Mouse (Mus musculus) hindbrain, embryonic 16.5 days (tissue): Measurements from ENCODE around the gene Actl7b. TPM values are rescaled to one million over a fixed set of nuclear protein-coding genes. Genes with fewer than 3 reads are reported as not detected.

Experiments used
- ATAC-seq: fragments of 200-750 bp; cut with Nextera tagmentation; 2 replicates; pipeline ENCODE4 v1.8.0; 2017; ENCODE audit warnings: moderate TSS enrichment, moderate library complexity
- H3K27ac ChIP-seq: fragments of 300-500 bp; sonication (generic); 2 replicates; pipeline ENCODE4 v1.5.1; 2014; ENCODE audit warnings: low read depth, mild to moderate bottlenecking, control low read depth, low read length, moderate library complexity
- H3K27me3 ChIP-seq: fragments of 300-500 bp; sonication (generic); replicated peaks from 2 replicates; pipeline ENCODE4 v1.6.1; 2014; ENCODE audit warnings: low read length; ENCODE audit not compliant: control insufficient read depth, insufficient read depth
- H3K36me3 ChIP-seq: fragments of 300-500 bp; sonication (generic); 2 replicates; pipeline ENCODE4 v1.6.1; 2014; ENCODE audit warnings: mild to moderate bottlenecking, low read length, moderate library complexity, mixed read lengths; ENCODE audit not compliant: control insufficient read depth, insufficient read depth
- H3K4me1 ChIP-seq: fragments of 300-500 bp; sonication (generic); 2 replicates; pipeline ENCODE4 v1.6.1; 2014; ENCODE audit warnings: low read depth, low read length; ENCODE audit not compliant: control insufficient read depth, insufficient read depth
- H3K4me2 ChIP-seq: fragments of 300-500 bp; sonication (generic); 2 replicates; pipeline ENCODE4 v1.6.1; 2014; ENCODE audit warnings: mild to moderate bottlenecking, low read length, control low read depth, moderate library complexity
- H3K4me3 ChIP-seq: fragments of 300-500 bp; sonication (generic); 2 replicates; pipeline ENCODE4 v1.5.1; 2014; ENCODE audit warnings: mild to moderate bottlenecking, low read length, control low read depth, moderate library complexity
- H3K9ac ChIP-seq: fragments of 300-500 bp; sonication (generic); 2 replicates; pipeline ENCODE4 v1.6.1; 2014; ENCODE audit warnings: low read depth, mild to moderate bottlenecking, control low read depth, low read length, moderate library complexity
- H3K9me3 ChIP-seq: fragments of 300-500 bp; sonication (generic); 2 replicates; pipeline ENCODE4 v1.6.1; 2014; ENCODE audit warnings: mild to moderate bottlenecking, low read length, moderate library complexity; ENCODE audit not compliant: control insufficient read depth
- WGBS: fragments of 180-500 bp; shearing (Covaris S2); extraction: QIAGEN DNeasy Blood & Tissue Kit; methylation state at CpG from one replicate; pipeline ENCODE4 v1.1.7; 2014; 5-methylcytosine and 5-hydroxymethylcytosine counted together
- polyA plus RNA-seq: library from polyadenylated mRNA; unstranded; fragments of >200 nt; fragmentation: Nextera tagmentation; extraction: Ambion mirVana; gene quantifications from 2 replicates; pipeline ENCODE4 v1.2.1, GENCODE M21; 2015

Actl7b gene
- polyA plus RNA-seq, 1 experiment from 2014 or later: not detected

DNA sequence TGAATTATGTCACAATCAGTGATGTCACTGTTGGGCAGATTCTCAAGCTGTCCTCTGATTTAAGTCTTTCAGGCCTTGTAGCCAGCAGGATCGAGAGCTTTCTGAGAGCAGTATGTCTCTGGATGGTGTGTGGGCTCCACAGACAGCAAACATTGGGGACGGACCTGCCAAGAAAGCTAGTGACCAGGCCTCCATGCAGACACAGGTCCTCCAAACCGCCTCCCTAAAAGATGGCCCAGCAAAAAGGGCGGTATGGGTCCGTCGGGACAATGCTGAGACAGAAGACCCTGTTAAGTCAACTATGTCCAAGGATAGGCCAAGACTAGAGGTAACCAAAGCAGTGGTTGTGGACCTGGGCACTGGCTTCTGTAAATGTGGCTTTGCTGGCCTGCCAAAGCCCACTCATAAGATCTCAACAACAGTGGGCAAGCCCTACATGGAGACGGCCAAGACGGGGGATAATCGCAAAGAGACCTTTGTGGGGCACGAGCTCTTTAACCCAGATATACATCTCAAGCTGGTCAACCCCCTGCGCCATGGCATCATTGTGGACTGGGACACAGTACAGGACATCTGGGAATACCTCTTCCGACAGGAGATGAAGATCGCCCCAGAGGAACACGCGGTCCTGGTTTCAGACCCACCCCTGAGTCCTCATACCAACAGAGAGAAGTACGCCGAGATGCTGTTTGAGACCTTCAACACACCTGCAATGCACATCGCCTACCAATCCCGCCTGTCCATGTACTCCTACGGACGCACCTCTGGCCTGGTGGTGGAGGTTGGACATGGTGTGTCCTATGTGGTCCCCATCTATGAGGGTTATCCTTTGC lies 2.3 kb upstream of the Actl7b start, which contains the start of gene Actl7a:
TSS of gene Actl7a (plus strand) at position 51 of the 833 bp plus-strand sequence.
- H3K4me3 ChIP-seq: no peak within 1 kb of the TSS
- no peak within 1 kb of the TSS for H3K27ac ChIP-seq
- no peak for ATAC-seq
- H3K36me3 ChIP-seq: peaks cover 12% of the 10 kb centered on the region
- no peaks in the 10 kb centered on the region for H3K27me3 ChIP-seq
- H3K4me2 ChIP-seq: no peak within 1 kb of the TSS
- no peaks in the 10 kb centered on the region for H3K4me1 ChIP-seq
- H3K9ac ChIP-seq: no peak within 1 kb of the TSS
- 95% methylated on average over 21 of the region's 21 CpGs for WGBS
- no peaks in the 10 kb centered on the region for H3K9me3 ChIP-seq

DNA sequence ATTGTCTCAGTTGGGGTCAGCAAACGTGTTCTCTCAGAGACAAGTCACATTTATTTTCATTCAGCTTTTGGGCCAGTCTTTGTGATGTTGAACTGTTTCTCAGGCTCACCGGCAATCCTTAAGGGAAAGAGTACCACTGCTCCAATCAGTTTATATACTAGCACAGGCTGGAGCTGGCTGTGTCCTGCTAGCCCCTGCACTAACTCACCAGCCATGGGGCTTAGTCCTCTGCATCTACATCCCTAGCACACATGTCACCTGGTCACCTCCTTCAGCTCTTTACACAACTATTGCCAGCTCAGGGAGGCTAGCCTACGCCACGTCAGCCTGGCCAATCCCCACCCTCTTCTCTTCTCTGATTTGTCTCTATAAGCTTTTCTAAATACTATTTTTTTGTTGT lies 1.5 kb upstream of the Actl7b start:
- no peaks in the 10 kb centered on the region for H3K4me1 ChIP-seq
- WGBS: 88% methylated on average over 4 of the region's 4 CpGs
- no peak for ATAC-seq
- H3K9me3 ChIP-seq: no peaks in the 10 kb centered on the region
- H3K27me3 ChIP-seq: no peaks in the 10 kb centered on the region
- no peak overlapping the region for H3K27ac ChIP-seq
- no peak overlapping the region for H3K4me3 ChIP-seq
- peaks cover 12% of the 10 kb centered on the region for H3K36me3 ChIP-seq
- H3K9ac ChIP-seq: no peak overlapping the region
- H3K4me2 ChIP-seq: no peak overlapping the region

DNA sequence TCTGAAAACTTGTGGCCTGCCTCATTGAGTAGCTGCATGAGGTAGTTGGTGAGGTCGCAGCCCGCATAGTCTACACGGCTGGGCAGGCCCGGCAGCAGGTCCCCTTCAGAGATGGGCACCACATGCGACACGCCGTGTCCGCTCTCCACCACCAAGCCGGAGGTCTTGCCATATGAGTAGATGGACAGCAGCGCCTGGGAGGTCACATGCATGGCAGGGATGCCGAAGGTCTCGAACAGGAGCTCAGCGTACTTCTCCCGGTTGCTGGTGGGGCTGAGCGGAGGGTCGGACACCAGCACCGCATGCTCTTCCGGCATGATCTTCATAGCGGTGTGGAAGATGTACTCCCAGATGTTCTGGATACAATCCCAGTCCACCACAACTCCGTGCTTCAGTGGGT lies 632 bp downstream of the Actl7b start:
- Histone ChIP-seq H3K4me1 (no peaks in the 10 kb centered on the region), H3K4me3 (no peak overlapping the region), H3K9ac (no peak overlapping the region), H3K27ac (no peak overlapping the region), H3K4me2 (no peak overlapping the region), H3K9me3 (no peaks in the 10 kb centered on the region), H3K36me3 (peaks cover 10% of the 10 kb centered on the region), H3K27me3 (no peaks in the 10 kb centered on the region)
- no peak for ATAC-seq
- WGBS: 95% methylated on average over 20 of the region's 20 CpGs

DNA sequence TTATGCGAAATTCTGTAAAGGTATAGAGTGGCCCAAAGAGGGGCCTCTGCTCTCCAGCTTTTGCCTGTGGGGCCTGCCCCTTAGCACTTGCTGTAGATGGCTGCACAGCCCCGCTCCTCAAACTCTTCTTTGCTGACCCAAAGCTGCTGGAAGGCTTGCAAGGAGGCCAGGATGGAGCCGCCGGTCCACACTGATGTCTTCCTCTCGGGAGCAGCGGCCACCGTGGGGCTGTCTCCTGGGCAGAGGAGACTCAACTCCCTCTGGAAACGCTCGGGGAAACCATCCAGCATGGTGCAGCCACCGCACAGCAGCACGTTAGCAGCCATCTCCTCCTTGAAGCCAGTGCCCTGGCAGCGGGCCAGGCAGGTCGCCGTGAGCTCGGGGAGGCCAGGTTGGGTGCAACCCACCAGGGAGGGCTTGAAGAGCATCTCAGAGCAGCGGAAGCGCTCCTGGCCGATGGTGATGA lies 1.2 kb downstream of the Actl7b start, which contains the start of gene Gm26657:
TSS of gene Gm26657 (plus strand) at position 51 of the 466 bp plus-strand sequence.
- Histone ChIP-seq H3K9ac (no peak within 1 kb of the TSS), H3K9me3 (no peaks in the 10 kb centered on the region), H3K27me3 (no peaks in the 10 kb centered on the region), H3K4me2 (no peak within 1 kb of the TSS), H3K4me1 (no peaks in the 10 kb centered on the region), H3K36me3 (peaks cover 7% of the 10 kb centered on the region), H3K27ac (no peak within 1 kb of the TSS), H3K4me3 (no peak within 1 kb of the TSS)
- WGBS: 82% methylated on average over 18 of the region's 18 CpGs
- no peak for ATAC-seq

DNA sequence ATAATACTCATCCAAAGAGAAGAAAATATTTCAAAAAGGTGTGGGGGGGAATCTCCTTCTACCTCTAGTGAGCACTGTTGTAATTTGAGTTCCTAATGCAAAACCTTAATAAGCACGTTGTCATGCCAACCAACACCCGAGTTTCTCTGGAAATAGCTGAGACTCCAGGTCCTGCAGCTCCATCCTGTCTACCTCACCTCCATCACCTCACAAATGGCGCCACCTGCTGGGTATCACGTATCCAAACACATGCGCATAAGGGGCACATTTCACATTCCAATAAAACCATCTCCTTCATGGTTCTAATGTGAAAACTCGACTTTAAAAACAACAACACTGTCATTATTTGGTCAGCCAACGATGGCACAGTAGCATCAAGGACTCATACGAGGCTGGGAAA lies 15.4 kb downstream of the Actl7b start:
- H3K4me2 ChIP-seq: no peak overlapping the region
- ATAC-seq: no peak
- no peak overlapping the region for H3K27ac ChIP-seq
- no peak overlapping the region for H3K4me3 ChIP-seq
- H3K27me3 ChIP-seq: no peaks in the 10 kb centered on the region
- 64% methylated on average over 8 of the region's 8 CpGs for WGBS
- H3K4me1 ChIP-seq: no peaks in the 10 kb centered on the region
- peaks cover 4% of the 10 kb centered on the region for H3K9me3 ChIP-seq
- H3K9ac ChIP-seq: no peak overlapping the region
- H3K36me3 ChIP-seq: no peaks in the 10 kb centered on the region

DNA sequence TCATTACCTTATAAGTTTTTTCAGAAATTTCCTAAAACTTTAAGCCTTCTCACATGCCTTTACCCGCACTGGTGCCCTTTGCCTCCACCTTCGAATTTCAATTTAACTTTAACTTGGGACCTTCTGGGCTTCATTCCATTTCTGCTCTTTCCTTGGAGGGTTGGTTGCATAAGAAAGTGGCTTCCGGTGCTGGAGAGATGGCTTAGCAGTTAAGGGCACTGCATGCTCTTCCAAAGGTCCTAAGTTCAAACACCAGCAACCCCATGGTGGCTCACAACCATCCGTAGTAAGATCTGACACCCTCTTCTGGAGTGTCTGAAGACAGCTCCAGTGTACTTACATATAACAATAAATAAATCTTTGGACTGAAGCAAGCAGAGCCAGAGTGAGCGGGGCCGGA lies 18.0 kb downstream of the Actl7b start:
- Histone ChIP-seq H3K4me1 (no peaks in the 10 kb centered on the region), H3K27me3 (no peaks in the 10 kb centered on the region), H3K4me2 (no peak overlapping the region), H3K9ac (no peak overlapping the region), H3K27ac (no peak overlapping the region), H3K36me3 (no peaks in the 10 kb centered on the region), H3K9me3 (peaks cover 4% of the 10 kb centered on the region), H3K4me3 (no peak overlapping the region)
- ATAC-seq: no peak
- WGBS: 93% methylated on average over 6 of the region's 6 CpGs

DNA sequence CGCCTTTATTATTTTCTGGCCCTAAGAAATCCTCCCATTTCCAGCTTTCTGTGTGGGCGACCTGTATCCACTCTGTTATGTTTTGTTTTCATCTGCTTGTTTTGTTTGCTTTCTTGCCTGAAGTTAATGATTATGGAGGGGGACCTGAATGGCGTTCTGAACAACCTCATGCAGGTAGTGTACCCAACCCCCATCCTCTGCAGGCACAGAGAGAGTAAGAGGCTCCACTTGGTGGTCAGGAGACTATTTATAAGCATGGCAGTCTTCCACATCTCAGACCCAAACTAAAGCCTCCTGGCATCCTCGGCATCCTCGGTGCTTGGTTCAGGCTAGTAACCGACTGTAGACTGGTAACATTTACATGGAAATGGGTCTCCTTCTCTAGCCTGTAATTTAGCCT lies 18.9 kb downstream of the Actl7b start:
- Histone ChIP-seq H3K4me2 (no peak overlapping the region), H3K27ac (no peak overlapping the region), H3K4me3 (no peak overlapping the region), H3K36me3 (no peaks in the 10 kb centered on the region), H3K9me3 (peaks cover under 1% of the 10 kb centered on the region; the same call in 1 of the 2 replicates), H3K4me1 (no peaks in the 10 kb centered on the region), H3K9ac (no peak overlapping the region), H3K27me3 (no peaks in the 10 kb centered on the region)
- ATAC-seq: no peak
- WGBS: 61% methylated on average over 6 of the region's 6 CpGs

DNA sequence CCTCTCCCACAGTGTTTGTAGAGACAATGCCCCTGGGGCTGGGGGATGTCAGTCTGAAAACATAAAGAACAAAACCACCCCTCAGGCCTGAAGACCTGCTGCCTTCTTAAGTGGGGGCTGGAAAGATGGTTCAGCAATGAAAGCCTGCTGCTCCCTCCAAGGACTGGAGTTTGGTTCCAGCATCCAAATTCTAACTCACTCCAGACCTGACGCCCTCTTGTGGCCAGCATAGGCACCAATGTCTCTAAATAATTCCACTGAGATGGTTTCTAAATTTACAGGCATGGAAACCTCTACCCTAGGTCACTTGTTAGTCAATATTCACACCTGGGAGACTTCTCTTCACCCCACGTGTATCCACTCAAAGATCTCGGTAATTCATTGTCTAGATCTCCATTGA lies 19.8 kb downstream of the Actl7b start:
- Histone ChIP-seq H3K9ac (no peak overlapping the region), H3K4me2 (no peak overlapping the region), H3K4me3 (no peak overlapping the region), H3K36me3 (no peaks in the 10 kb centered on the region), H3K27me3 (no peaks in the 10 kb centered on the region), H3K27ac (no peak overlapping the region), H3K4me1 (no peaks in the 10 kb centered on the region), H3K9me3 (no peaks in the 10 kb centered on the region)
- WGBS: 33% methylated on average over 3 of the region's 3 CpGs
- ATAC-seq: no peak

DNA sequence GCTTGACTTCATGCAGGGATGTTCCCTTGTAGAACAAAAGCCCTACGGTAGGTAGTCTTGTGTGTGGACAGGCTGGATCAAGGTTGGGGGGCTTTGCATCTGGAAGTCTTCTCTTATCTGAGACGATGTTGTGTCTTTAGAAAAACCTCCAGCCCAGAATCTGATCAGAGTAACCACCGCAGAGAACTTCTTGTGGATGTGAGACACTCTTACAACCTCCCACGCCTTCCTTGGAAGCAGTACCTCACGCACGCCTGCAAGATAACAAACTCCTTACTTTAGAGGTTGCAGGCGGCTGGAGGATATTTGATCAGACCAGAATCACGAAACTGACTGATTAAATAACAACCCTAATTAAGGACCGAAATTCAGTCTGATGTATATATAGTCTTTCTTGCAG lies 20.8 kb downstream of the Actl7b start:
- Histone ChIP-seq H3K4me3 (no peak overlapping the region), H3K4me1 (no peaks in the 10 kb centered on the region), H3K27me3 (no peaks in the 10 kb centered on the region), H3K4me2 (no peak overlapping the region), H3K9ac (no peak overlapping the region), H3K27ac (no peak overlapping the region), H3K9me3 (no peaks in the 10 kb centered on the region), H3K36me3 (no peaks in the 10 kb centered on the region)
- ATAC-seq: no peak
- WGBS: 89% methylated on average over 9 of the region's 9 CpGs
